Mouse (Mus musculus) CH12.LX (cell line): Measurements from ENCODE around the gene Baz2b. TPM values are rescaled to one million over a fixed set of nuclear protein-coding genes. Genes with fewer than 3 reads are reported as not detected.

Source experiments
- DNase-seq: peaks from one replicate; pipeline ENCODE4 v3.0.0-alpha.2; 2013; ENCODE audit errors: extremely low read depth
- H3K27ac ChIP-seq: 2 replicates; pipeline ENCODE4 v1.5.1; 2012; ENCODE audit warnings: low read depth, mild to moderate bottlenecking, control low read depth, moderate library complexity; ENCODE audit not compliant: insufficient read depth
- H3K27me3 ChIP-seq: replicated peaks from 2 replicates; pipeline ENCODE3; 2012; ENCODE audit warnings: inconsistent platforms
- H3K36me3 ChIP-seq, 2 experiments: replicated peaks in 1 of 2; 2 replicates each; pipeline versions ENCODE3 to v1.6.1; 2012; ENCODE audit warnings: inconsistent platforms in 1 of 2, low read length in 1 of 2, mild to moderate bottlenecking in 1 of 2, mixed read lengths in 1 of 2, moderate library complexity in 1 of 2; ENCODE audit not compliant: control insufficient read depth in 1 of 2, insufficient read depth in 1 of 2
- H3K4me1 ChIP-seq, 2 experiments: 2 replicates each; pipeline ENCODE4 v1.6.1; 2012; ENCODE audit warnings: inconsistent platforms in 1 of 2, moderate library complexity in 1 of 2; ENCODE audit not compliant: insufficient read depth in 2 of 2, control insufficient read depth in 1 of 2
- H3K4me2 ChIP-seq: 2 replicates; pipeline ENCODE4 v1.6.1; 2012; ENCODE audit warnings: low read depth, mild to moderate bottlenecking, control low read depth; ENCODE audit not compliant: poor library complexity, insufficient read depth, severe bottlenecking
- H3K4me3 ChIP-seq, 3 experiments: fragments of 150-350 bp in 1 of 3; sonication (generic) in 1 of 3; replicated peaks in 1 of 3; 2 replicates each; pipeline versions ENCODE3 to v1.5.1; 2011 to 2012; ENCODE audit warnings: low read depth in 2 of 3, low read length in 2 of 3, mild to moderate bottlenecking in 2 of 3, moderate library complexity in 2 of 3, control low read depth in 1 of 3, improper control_type of control experiment in 1 of 3, inconsistent platforms in 1 of 3, mixed read lengths in 1 of 3; ENCODE audit not compliant: poor library complexity in 1 of 3
- H3K79me2 ChIP-seq: replicated peaks from 2 replicates; pipeline ENCODE4 v1.6.1; 2012; ENCODE audit warnings: mild to moderate bottlenecking, moderate library complexity; ENCODE audit not compliant: control insufficient read depth, poor library complexity, insufficient read depth, severe bottlenecking; ENCODE audit errors: extremely low read depth
- H3K9ac ChIP-seq: 2 replicates; pipeline ENCODE4 v1.6.1; 2012; ENCODE audit warnings: low read depth, mild to moderate bottlenecking, control low read depth, moderate library complexity; ENCODE audit not compliant: insufficient read depth
- H3K9me3 ChIP-seq: replicated peaks from 2 replicates; pipeline ENCODE3; 2012; ENCODE audit warnings: low read length, inconsistent platforms, mixed read lengths
- BHLHE40 ChIP-seq: IDR thresholded peaks from 2 replicates; pipeline ENCODE4 v1.6.1; 2011; ENCODE audit warnings: mild to moderate bottlenecking, low read depth, low read length, improper control_type of control experiment
- CHD1 ChIP-seq: IDR thresholded peaks from 2 replicates; pipeline ENCODE4 v1.6.1; 2012; ENCODE audit warnings: low read depth, low read length, improper control_type of control experiment, inconsistent platforms
- CHD2 ChIP-seq: IDR thresholded peaks from 2 replicates; pipeline ENCODE4 v1.6.1; 2011; ENCODE audit warnings: low read length, improper control_type of control experiment
- ELF1 ChIP-seq: IDR thresholded peaks from 2 replicates; pipeline ENCODE4 v1.6.1; 2014; ENCODE audit warnings: low read depth, mild to moderate bottlenecking, inconsistent platforms, low read length, improper control_type of control experiment
- ETS1 ChIP-seq: conservative IDR thresholded peaks from 2 replicates; pipeline ENCODE4 v1.6.1; 2012; ENCODE audit warnings: low read depth, mild to moderate bottlenecking, inconsistent platforms, low read length, improper control_type of control experiment, moderate library complexity
- GABPA ChIP-seq: IDR thresholded peaks from 2 replicates; pipeline ENCODE4 v1.6.1; 2012; ENCODE audit warnings: low read depth, low read length, improper control_type of control experiment, inconsistent platforms; ENCODE audit not compliant: insufficient replicate concordance
- JUN ChIP-seq: IDR thresholded peaks from 2 replicates; pipeline ENCODE4 v1.6.1; 2011; ENCODE audit warnings: low read depth, mild to moderate bottlenecking, low read length, improper control_type of control experiment, moderate library complexity; ENCODE audit not compliant: insufficient read depth
- MAFK ChIP-seq: IDR thresholded peaks from 2 replicates; pipeline ENCODE4 v1.6.1; 2011; ENCODE audit warnings: low read length, improper control_type of control experiment; ENCODE audit not compliant: insufficient replicate concordance
- MEF2A ChIP-seq: IDR thresholded peaks from 2 replicates; pipeline ENCODE4 v1.6.1; 2014; ENCODE audit warnings: low read depth, mild to moderate bottlenecking, inconsistent platforms, low read length, improper control_type of control experiment, borderline replicate concordance
- MYC ChIP-seq: IDR thresholded peaks from 2 replicates; pipeline ENCODE4 v1.6.1; 2011; ENCODE audit warnings: low read depth, mild to moderate bottlenecking, improper control_type of control experiment, low read length
- NELFE ChIP-seq: IDR thresholded peaks from 2 replicates; pipeline ENCODE4 v1.6.1; 2011; ENCODE audit warnings: low read depth, low read length, improper control_type of control experiment
- NRF1 ChIP-seq: IDR thresholded peaks from 2 replicates; pipeline ENCODE4 v1.6.1; 2014; ENCODE audit warnings: low read depth, mild to moderate bottlenecking, inconsistent platforms, low read length, improper control_type of control experiment, moderate library complexity
- PAX5 ChIP-seq: IDR thresholded peaks from 2 replicates; pipeline ENCODE4 v1.6.1; 2012; ENCODE audit warnings: low read length, inconsistent platforms, mixed read lengths
- POLR2AphosphoS2 ChIP-seq: IDR thresholded peaks from 2 replicates; pipeline ENCODE4 v1.6.1; 2011; ENCODE audit warnings: low read depth, low read length, improper control_type of control experiment
- RCOR1 ChIP-seq: conservative IDR thresholded peaks from 2 replicates; pipeline ENCODE4 v1.6.1; 2012; ENCODE audit warnings: low read depth, mild to moderate bottlenecking, inconsistent platforms, low read length, improper control_type of control experiment
- SIN3A ChIP-seq: IDR thresholded peaks from 2 replicates; pipeline ENCODE4 v1.6.1; 2012; ENCODE audit warnings: low read length, improper control_type of control experiment, inconsistent platforms
- TBP ChIP-seq: conservative IDR thresholded peaks from 2 replicates; pipeline ENCODE4 v1.6.1; 2011; ENCODE audit warnings: low read depth, low read length, improper control_type of control experiment
- UBTF ChIP-seq: IDR thresholded peaks from 2 replicates; pipeline ENCODE4 v1.6.1; 2012; ENCODE audit warnings: low read depth, mild to moderate bottlenecking, inconsistent platforms, low read length, improper control_type of control experiment, moderate library complexity
- dilution Hi-C: fragments of 300-500 bp; cut with MboI; formaldehyde crosslinking; loops from 2 replicates; pipeline ENCODE4 v1.14.3; 2020; ENCODE audit warnings: low sequenced_read_pairs; ENCODE audit not compliant: extremely low pct_unique_long_range_greater_than_20kb, extremely low pct_ligation_motif_present
- in situ Hi-C: fragments of 300-500 bp; cut with MboI; formaldehyde crosslinking; loops from 3 replicates; pipeline ENCODE4 v1.14.3; 2019; ENCODE audit warnings: low sequenced_read_pairs, low pct_ligation_motif_present, low pct_unique_long_range_greater_than_20kb, mixed read lengths
- polyA plus RNA-seq: library from polyadenylated mRNA; unstranded; fragments of >175 nt; gene quantifications from 2 replicates; pipeline ENCODE4 v1.2.1, GENCODE M21; 2012; ENCODE audit warnings: low read depth; ENCODE audit not compliant: insufficient read length
- total RNA-seq, 2 experiments: library from RNA; depleted of rRNA; stranded (reverse); fragments of 300-350 nt in 1 of 2; fragments of >200 nt in 1 of 2; gene quantifications; 2 replicates each; pipeline ENCODE4 v1.2.3; 2012 to 2014

The Baz2b gene
- total and polyA plus RNA-seq, 3 experiments: 17.3 to 36.3 (median 31.9) TPM

DNA sequence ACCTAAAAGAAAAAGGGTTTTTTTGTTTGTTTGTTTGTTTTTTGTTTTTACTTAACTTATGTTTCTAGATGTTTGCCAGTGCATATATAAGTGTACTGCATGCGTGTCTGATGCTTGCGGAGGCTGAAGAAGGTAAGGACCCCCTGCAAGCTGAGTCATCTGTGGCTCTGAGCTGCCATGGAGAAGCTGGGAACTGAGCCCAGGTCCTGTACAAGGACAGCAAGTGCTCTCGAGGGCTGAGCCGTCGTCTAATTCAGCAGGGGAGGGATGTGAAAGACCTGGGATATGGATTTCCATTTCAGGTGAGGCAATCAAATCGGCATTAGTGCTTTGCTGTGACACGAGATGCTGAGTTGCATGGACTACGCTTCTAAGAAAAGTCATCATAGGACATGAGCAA lies 257.9 kb downstream of the Baz2b start:
- H3K36me3 ChIP-seq: peaks cover 22 to 58% of the 10 kb centered on the region in 2 experiments
- DNase-seq: no peak
- no peaks in the 10 kb centered on the region for H3K79me2 ChIP-seq
- H3K27ac ChIP-seq: no peak overlapping the region
- H3K4me2 ChIP-seq: no peak overlapping the region
- H3K4me1 ChIP-seq: peaks cover 0 to 10% of the 10 kb centered on the region in 2 experiments; a peak in 2 of 4 replicates
- H3K9me3 ChIP-seq: no peaks in the 10 kb centered on the region
- H3K27me3 ChIP-seq: no peaks in the 10 kb centered on the region
- no peak overlapping the region for H3K4me3 ChIP-seq
- in situ Hi-C loops: no loop called here
- dilution Hi-C loops: no loop called here
- no peak for TF ChIP-seq MAFK
- H3K9ac ChIP-seq: no peak overlapping the region

DNA sequence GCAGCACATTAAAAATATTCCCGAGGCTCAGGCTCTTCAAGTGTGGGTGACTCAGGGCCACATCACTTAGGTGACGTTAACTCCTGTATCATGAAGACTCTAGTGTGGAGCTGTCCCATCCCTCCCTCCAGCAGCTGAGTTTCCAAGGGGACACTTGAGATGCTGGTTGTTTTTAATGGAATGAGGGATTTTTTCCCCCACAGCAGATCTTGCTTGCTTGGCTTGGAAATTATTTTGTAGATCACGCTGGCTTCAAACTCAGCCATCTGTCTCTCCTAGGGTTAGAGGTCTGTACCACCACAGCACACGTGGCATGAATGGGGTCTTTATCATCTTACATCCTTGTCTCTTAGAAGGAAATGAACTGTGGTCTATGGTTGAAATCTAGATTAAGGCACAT lies 258.5 kb downstream of the Baz2b start:
- in situ Hi-C loops: no loop called here
- Histone ChIP-seq H3K4me1 (peaks cover 0 to 4% of the 10 kb centered on the region in 2 experiments; a peak in 2 of 4 replicates), H3K4me2 (no peak overlapping the region), H3K36me3 (peaks cover 21 to 57% of the 10 kb centered on the region in 2 experiments), H3K79me2 (no peaks in the 10 kb centered on the region), H3K4me3 (no peak overlapping the region), H3K9me3 (no peaks in the 10 kb centered on the region), H3K27me3 (no peaks in the 10 kb centered on the region), H3K27ac (no peak overlapping the region), H3K9ac (no peak overlapping the region)
- DNase-seq: no peak
- TF ChIP-seq TBP (no peak), GABPA (no peak), CHD1 (no peak), NELFE (no peak), NRF1 (no peak), SIN3A (no peak), BHLHE40 (no peak), PAX5 (no peak), MYC (no peak), ETS1 (no peak), RCOR1 (no peak), MEF2A (no peak), UBTF (no peak), CHD2 (no peak), POLR2AphosphoS2 (no peak), ELF1 (no peak), JUN (no peak)
- dilution Hi-C loops: no loop called here
